Mouse (Mus musculus): ENCODE measurements around the gene Runx1. TPM values are rescaled to one million over a fixed set of nuclear protein-coding genes. Genes with fewer than 3 reads are reported as not detected.

The Runx1 gene
- polyA plus RNA-seq (2012) = 4.3 and 4.6 TPM in 2 replicates

- no peak for TF ChIP-seq TAL1 (IDR thresholded peaks at IDR 0.05; ENCODE audit: low read length)
- TF ChIP-seq GATA1 (IDR thresholded peaks at IDR 0.05; ENCODE audit: low read length) = no peak
- Histone ChIP-seq H3K9me3 (ENCODE audit: control insufficient read depth, low read length) (no peaks in the 10 kb centered on the region), H3K4me1 (ENCODE audit: control insufficient read depth) (peaks cover 55% of the 10 kb centered on the region), H3K4me3 (replicated peaks) (peak within 1 kb of the TSS; percentile 82), H3K27me3 (ENCODE audit: control insufficient read depth) (peaks cover 4% of the 10 kb centered on the region), H3K36me3 (ENCODE audit: control insufficient read depth) (peaks cover 17% of the 10 kb centered on the region)
Measured at GRCm38 (mm10) chr16:92825908-92826650, at the start of gene Runx1. TSS of gene Runx1 (minus strand) at chr16:92826149.

GRCm38 (mm10) chr16:92874015-92874414 lies 48.1 kb upstream of the Runx1 start:
- no peaks in the 10 kb centered on the region for H3K36me3 ChIP-seq (ENCODE audit: control insufficient read depth)
- no peaks in the 10 kb centered on the region for H3K9me3 ChIP-seq (ENCODE audit: control insufficient read depth, low read length)
- H3K4me3 ChIP-seq (replicated peaks) = no peak overlapping the region
- H3K4me1 ChIP-seq (ENCODE audit: control insufficient read depth) = peaks cover 13% of the 10 kb centered on the region
- TF ChIP-seq GATA1 (IDR thresholded peaks at IDR 0.05; ENCODE audit: low read length) = no peak
- TF ChIP-seq TAL1 (IDR thresholded peaks at IDR 0.05; ENCODE audit: low read length) = no peak
- H3K27me3 ChIP-seq (ENCODE audit: control insufficient read depth) = no peaks in the 10 kb centered on the region

- H3K27me3 ChIP-seq (ENCODE audit: control insufficient read depth) = peaks cover 8% of the 10 kb centered on the region
- no peak overlapping the region for H3K4me3 ChIP-seq (replicated peaks)
- peaks cover 5% of the 10 kb centered on the region for H3K9me3 ChIP-seq (ENCODE audit: control insufficient read depth, low read length)
- no peaks in the 10 kb centered on the region for H3K36me3 ChIP-seq (ENCODE audit: control insufficient read depth)
- no peak for TF ChIP-seq GATA1 (IDR thresholded peaks at IDR 0.05; ENCODE audit: low read length)
- TF ChIP-seq TAL1 (IDR thresholded peaks at IDR 0.05; ENCODE audit: low read length) = no peak
- H3K4me1 ChIP-seq (ENCODE audit: control insufficient read depth) = peaks cover 12% of the 10 kb centered on the region
Measured at GRCm38 (mm10) chr16:92871728-92872127, 45.8 kb upstream of the Runx1 start.

- no peak for TF ChIP-seq TAL1 (IDR thresholded peaks at IDR 0.05; ENCODE audit: low read length)
- no peak for TF ChIP-seq GATA1 (IDR thresholded peaks at IDR 0.05; ENCODE audit: low read length)
- H3K4me1 ChIP-seq (ENCODE audit: control insufficient read depth) = peaks cover 7% of the 10 kb centered on the region
- no peak overlapping the region for H3K4me3 ChIP-seq (replicated peaks)
- peaks cover 16% of the 10 kb centered on the region for H3K27me3 ChIP-seq (ENCODE audit: control insufficient read depth)
- peaks cover 5% of the 10 kb centered on the region for H3K9me3 ChIP-seq (ENCODE audit: control insufficient read depth, low read length)
- no peaks in the 10 kb centered on the region for H3K36me3 ChIP-seq (ENCODE audit: control insufficient read depth)
Measured at GRCm38 (mm10) chr16:92868550-92868949, 42.6 kb upstream of the Runx1 start.

- H3K27me3 ChIP-seq (ENCODE audit: control insufficient read depth) = peaks cover 16% of the 10 kb centered on the region
- H3K36me3 ChIP-seq (ENCODE audit: control insufficient read depth) = no peaks in the 10 kb centered on the region
- H3K4me3 ChIP-seq (replicated peaks) = no peak overlapping the region
- TF ChIP-seq GATA1 (IDR thresholded peaks at IDR 0.05; ENCODE audit: low read length) (no peak), TAL1 (IDR thresholded peaks at IDR 0.05; ENCODE audit: low read length) (no peak)
- peaks cover 6% of the 10 kb centered on the region for H3K4me1 ChIP-seq (ENCODE audit: control insufficient read depth)
- H3K9me3 ChIP-seq (ENCODE audit: control insufficient read depth, low read length) = peaks cover 5% of the 10 kb centered on the region
Measured at GRCm38 (mm10) chr16:92867261-92867935, 41.4 kb upstream of the Runx1 start.

GRCm38 (mm10) chr16:92865314-92865713 lies 39.4 kb upstream of the Runx1 start:
- Histone ChIP-seq H3K36me3 (ENCODE audit: control insufficient read depth) (no peaks in the 10 kb centered on the region), H3K4me3 (replicated peaks) (no peak overlapping the region), H3K9me3 (ENCODE audit: control insufficient read depth, low read length) (peaks cover 5% of the 10 kb centered on the region), H3K27me3 (ENCODE audit: control insufficient read depth) (peaks cover 20% of the 10 kb centered on the region), H3K4me1 (ENCODE audit: control insufficient read depth) (no peaks in the 10 kb centered on the region)
- no peak for TF ChIP-seq TAL1 (IDR thresholded peaks at IDR 0.05; ENCODE audit: low read length)
- TF ChIP-seq GATA1 (IDR thresholded peaks at IDR 0.05; ENCODE audit: low read length) = no peak

GRCm38 (mm10) chr16:92864191-92864590 lies 38.2 kb upstream of the Runx1 start:
- TF ChIP-seq TAL1 (IDR thresholded peaks at IDR 0.05; ENCODE audit: low read length) = no peak
- TF ChIP-seq GATA1 (IDR thresholded peaks at IDR 0.05; ENCODE audit: low read length) = no peak
- H3K4me1 ChIP-seq (ENCODE audit: control insufficient read depth) = no peaks in the 10 kb centered on the region
- no peaks in the 10 kb centered on the region for H3K36me3 ChIP-seq (ENCODE audit: control insufficient read depth)
- H3K9me3 ChIP-seq (ENCODE audit: control insufficient read depth, low read length) = peaks cover 5% of the 10 kb centered on the region
- H3K4me3 ChIP-seq (replicated peaks) = no peak overlapping the region
- H3K27me3 ChIP-seq (ENCODE audit: control insufficient read depth) = peaks cover 20% of the 10 kb centered on the region

- Histone ChIP-seq H3K9me3 (ENCODE audit: control insufficient read depth, low read length) (peaks cover 4% of the 10 kb centered on the region), H3K4me1 (ENCODE audit: control insufficient read depth) (no peaks in the 10 kb centered on the region), H3K27me3 (ENCODE audit: control insufficient read depth) (peaks cover 17% of the 10 kb centered on the region), H3K4me3 (replicated peaks) (no peak overlapping the region), H3K36me3 (ENCODE audit: control insufficient read depth) (no peaks in the 10 kb centered on the region)
- TF ChIP-seq GATA1 (IDR thresholded peaks at IDR 0.05; ENCODE audit: low read length) (no peak), TAL1 (IDR thresholded peaks at IDR 0.05; ENCODE audit: low read length) (no peak)
Measured at GRCm38 (mm10) chr16:92863179-92863578, 37.2 kb upstream of the Runx1 start.

- Histone ChIP-seq H3K27me3 (ENCODE audit: control insufficient read depth) (peaks cover 14% of the 10 kb centered on the region), H3K9me3 (ENCODE audit: control insufficient read depth, low read length) (no peaks in the 10 kb centered on the region), H3K36me3 (ENCODE audit: control insufficient read depth) (no peaks in the 10 kb centered on the region), H3K4me3 (replicated peaks) (no peak overlapping the region), H3K4me1 (ENCODE audit: control insufficient read depth) (no peaks in the 10 kb centered on the region)
- TF ChIP-seq TAL1 (IDR thresholded peaks at IDR 0.05; ENCODE audit: low read length) (no peak), GATA1 (IDR thresholded peaks at IDR 0.05; ENCODE audit: low read length) (no peak)
Measured at GRCm38 (mm10) chr16:92862430-92862829, 36.5 kb upstream of the Runx1 start.

Data from erythroblast, embryonic 14.5 days (primary cell).